Mouse (Mus musculus) WW6 (cell line): Measurements from ENCODE around the gene Ikbke.

ENCODE experiments used
- DNase-seq: peaks from one replicate; pipeline ENCODE4 v3.0.0-alpha.2; 2013; ENCODE audit warnings: low read depth, low spot score

The Ikbke gene

GRCm38 (mm10) chr1:131279456-131279776, at the start of gene Ikbke:
Gene Ikbke, minus strand, starts transcription at chr1:131279606.
- no peak for DNase-seq

DNA sequence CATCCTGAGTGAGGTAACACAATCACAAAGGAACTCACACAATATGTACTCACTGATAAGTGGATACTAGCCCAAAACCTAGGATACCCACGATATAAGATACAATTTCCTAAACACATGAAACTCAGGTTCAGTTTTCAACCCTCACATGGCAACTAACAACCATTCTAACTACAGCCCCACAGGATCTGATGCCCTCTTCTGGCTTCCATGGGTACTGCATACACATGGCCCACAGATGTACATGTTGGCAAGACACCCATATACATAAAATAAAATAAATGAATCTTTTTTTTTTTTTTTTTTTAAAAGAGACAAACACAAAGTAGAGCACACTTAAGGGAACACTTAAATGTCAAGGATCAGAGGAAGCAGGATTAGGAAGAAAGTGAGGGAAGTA, 49.7 kb upstream of the Ikbke start:
- DNase-seq: peak; percentile 9

- DNase-seq: no peak
Observed at GRCm38 (mm10) chr1:131327167-131327566, 47.8 kb upstream of the Ikbke start.

GRCm38 (mm10) chr1:131324816-131325463, 45.5 kb upstream of the Ikbke start:
- no peak for DNase-seq

- DNase-seq: no peak
Observed at GRCm38 (mm10) chr1:131319598-131320330, 40.4 kb upstream of the Ikbke start.

GRCm38 (mm10) chr1:131318397-131318796, 39.0 kb upstream of the Ikbke start:
- DNase-seq: no peak

DNA sequence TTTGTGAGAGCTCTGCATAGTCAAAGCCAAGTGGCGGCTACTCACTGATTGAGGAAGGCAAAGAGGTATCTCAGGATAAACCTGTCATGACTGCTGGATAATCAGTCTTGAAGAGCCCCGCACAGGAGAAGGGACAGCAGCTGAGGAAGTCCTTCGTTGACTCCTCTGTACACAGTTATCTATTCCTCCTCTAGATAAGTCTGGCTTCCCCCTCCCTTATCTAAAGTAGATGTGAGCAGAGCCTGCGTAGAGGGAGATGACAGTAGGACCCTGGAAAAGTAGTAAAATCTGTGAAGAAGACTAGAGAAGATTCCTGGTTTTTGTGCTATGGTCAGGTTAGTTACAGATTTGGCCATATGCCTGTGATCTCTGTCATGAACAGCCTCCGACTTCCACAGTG, 38.2 kb upstream of the Ikbke start:
- DNase-seq: no peak

- no peak for DNase-seq
Observed at GRCm38 (mm10) chr1:131311284-131311683, 31.9 kb upstream of the Ikbke start.

- DNase-seq: no peak
Observed at GRCm38 (mm10) chr1:131310237-131310818, 30.9 kb upstream of the Ikbke start.

DNA sequence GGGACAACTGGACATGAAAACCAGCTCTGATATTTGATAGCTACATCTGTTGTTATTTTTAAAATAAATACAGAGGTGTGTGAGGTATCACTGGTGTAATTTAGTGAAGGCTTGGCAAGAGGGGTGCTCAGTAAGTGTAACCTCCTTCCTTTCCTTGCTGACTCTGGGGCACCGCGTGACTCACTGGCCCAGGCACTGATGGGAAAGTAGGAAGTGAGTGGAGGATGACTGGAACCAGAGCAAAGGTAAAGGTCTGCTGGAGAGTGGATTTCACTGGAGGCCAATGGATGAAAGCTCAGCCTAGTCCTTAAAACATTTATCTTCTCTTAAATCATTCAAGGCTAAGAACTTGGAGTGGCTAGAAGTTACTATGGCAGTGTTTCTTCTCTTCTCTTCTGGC, 21.3 kb upstream of the Ikbke start:
- DNase-seq: no peak

DNA sequence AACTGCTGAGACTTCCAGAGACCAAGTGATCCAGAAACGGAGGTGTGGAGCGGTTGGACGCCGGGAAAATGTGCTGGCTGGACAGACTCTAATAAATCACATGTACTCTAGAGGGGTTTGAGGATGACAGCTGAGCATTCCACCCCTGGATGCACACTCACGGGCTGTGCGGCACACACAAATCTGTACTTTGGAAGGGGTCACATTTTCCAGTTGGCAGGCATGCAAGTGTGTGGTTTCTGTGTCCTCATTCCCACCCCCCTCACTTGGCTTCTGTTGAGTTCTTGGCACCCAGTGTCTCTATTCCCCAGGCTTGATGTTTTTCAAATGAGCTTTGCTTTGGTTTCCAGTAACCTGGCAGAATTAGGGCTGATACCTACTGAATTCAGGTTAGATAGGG, 20.4 kb upstream of the Ikbke start:
- no peak for DNase-seq

- no peak for DNase-seq
Observed at GRCm38 (mm10) chr1:131299240-131299639, 19.8 kb upstream of the Ikbke start.

GRCm38 (mm10) chr1:131298171-131298570, 18.8 kb upstream of the Ikbke start:
- DNase-seq: no peak

GRCm38 (mm10) chr1:131296726-131297125, 17.3 kb upstream of the Ikbke start:
- no peak for DNase-seq

DNA sequence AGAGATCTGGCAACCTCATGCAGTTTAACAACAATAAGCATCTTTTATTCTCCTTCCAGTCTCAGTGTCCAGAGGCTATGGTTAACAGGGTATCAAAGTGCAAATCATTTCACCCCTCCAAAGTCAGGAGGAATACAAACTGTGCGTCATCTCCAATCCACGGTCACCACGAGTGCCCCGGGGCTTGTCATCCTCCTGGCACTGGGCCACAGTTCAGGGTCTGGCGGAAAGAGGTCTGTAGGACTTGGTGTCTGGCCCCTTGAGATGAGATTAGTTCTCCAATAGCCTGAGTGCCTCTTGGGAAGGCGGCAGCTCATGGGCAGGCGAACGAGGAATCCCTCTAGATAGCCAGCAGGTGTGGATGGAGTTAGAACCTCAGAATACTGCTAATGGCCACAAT, 15.8 kb upstream of the Ikbke start:
- no peak for DNase-seq

- DNase-seq: no peak
Observed at GRCm38 (mm10) chr1:131293922-131294250, 14.5 kb upstream of the Ikbke start.

- no peak for DNase-seq
Observed at GRCm38 (mm10) chr1:131293221-131293921, 14.0 kb upstream of the Ikbke start.

DNA sequence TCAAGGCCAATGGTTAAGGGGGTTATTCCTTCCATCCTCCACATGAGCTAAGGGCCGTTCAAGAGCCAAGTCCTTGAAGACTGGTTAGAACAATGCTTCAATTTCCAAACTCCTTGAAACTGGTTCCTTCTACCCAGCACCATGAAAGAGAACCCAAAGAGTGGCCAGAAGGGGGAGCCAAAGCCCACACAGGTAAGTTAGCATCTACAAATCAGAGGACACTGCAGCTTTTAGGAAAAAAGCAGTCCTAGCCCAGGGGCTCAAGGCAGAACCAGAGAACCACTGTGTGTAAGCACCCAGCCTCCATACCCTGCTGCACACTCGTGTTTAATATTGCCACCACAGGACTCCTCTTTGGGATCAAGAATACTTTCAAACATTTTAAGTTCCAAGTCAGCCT, 11.2 kb upstream of the Ikbke start:
- DNase-seq: peak; percentile 29

- no peak for DNase-seq
Observed at GRCm38 (mm10) chr1:131288938-131289337, 9.5 kb upstream of the Ikbke start.

DNA sequence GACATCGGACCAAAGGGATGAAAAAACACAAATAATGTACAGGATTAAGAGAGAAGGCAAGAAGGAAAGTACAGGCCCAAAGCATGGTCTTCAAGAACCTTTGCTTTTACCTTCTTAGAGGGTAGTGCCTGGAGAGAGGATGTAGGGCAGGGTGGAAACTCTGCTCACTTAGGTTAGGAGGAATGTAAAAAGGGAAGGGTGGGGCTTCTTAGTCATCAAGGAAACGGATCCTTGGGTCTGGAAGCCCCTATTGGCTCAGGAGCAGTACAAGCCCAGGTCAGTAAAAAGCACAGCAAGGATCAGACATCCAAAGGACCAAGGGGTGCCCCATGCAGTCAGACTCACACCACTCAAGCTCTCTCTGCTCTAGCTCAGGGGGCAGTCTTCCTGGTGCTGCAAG, 7.9 kb upstream of the Ikbke start:
- no peak for DNase-seq

DNA sequence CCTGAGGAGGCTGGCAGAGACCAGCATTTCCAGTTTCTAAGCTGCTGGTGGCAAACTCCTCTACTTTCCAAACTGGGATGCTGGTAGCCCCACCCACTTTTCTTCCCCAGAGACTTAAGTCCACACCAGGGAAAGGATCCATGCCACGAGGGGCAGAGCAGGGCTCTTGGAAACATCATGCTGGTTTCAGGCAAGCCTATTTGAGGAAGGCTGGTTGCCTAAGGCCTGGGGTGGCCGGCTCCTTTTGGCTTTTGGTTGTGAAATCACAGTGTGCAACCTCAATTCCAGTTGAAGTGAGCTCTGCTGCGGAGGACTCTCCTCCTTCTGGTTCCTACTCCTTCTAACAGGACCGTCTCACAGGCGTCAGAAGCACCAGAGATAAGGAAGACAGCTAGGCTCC, 7.4 kb upstream of the Ikbke start:
- DNase-seq: no peak

DNA sequence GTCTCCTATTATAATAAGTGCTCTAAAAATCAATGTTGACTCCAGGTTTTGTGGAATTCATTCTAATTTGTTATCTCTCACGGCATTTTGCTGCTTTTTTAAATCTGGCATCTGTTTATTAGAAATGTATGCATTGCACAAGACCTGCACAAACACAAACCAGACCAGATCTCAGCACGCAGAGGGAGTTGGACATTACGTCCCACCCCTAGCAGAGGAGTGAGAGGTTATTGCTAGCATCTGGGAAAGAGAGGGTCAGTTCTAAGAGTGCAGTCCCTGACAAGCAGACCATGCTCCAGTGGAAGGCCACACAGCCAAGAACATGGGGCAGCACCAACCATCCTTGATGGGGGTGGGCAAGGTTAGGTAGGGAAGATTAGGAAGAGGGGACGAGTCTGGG, 5.2 kb upstream of the Ikbke start:
- no peak for DNase-seq

DNA sequence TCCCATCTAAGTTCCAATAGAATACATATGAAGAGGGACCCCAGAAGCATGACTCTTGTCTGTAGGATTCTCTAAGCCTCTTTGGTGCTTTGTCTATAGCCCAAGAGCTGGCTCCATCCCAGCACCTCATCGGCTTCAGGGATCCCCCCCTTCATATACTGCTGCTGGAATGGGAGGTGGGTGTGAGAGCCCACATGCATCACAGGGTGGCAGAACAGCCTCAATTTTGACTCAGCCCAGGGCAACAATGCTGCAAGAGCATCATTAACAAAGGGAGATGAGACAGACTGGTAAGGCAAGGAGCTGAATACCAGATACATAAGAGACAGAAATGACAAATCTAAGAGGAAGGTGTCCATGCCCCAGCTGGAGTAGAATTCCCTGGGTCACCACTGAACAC, 4.8 kb upstream of the Ikbke start:
- DNase-seq: no peak
